Comparison of ENCODE assay signal across 23 mouse cellular contexts in genomic region chr14:21536485-21537181, GRCm38 (mm10). TPM values are rescaled to one million over a fixed set of nuclear protein-coding genes. Genes with fewer than 3 reads are reported as not detected.
DNase-seq lines count a peak whose midpoint lies in the region; ATAC-seq and TF ChIP-seq lines count a peak whose summit lies in the region.
"Had no signal": no experiment of that assay in that cellular context is flagged by ENCODE, and none has a peak within 500 bp of the region (broad histone marks: within the 10 kb centered on the region; RNA-seq: fewer than 3 reads in every experiment).

No protein-coding gene starts in this region.

- peaks cover 8% of the 10 kb centered on the region; the same call in 1 of the 2 replicates for H3K36me3 ChIP-seq in heart, embryonic 10.5 days
- H3K36me3 ChIP-seq in ES-Bruce4 (ENCODE audit: control insufficient read depth, insufficient read depth, low read length, poor library complexity, severe bottlenecking) = peaks cover 26% of the 10 kb centered on the region
- H3K36me3 ChIP-seq in ES-E14 (ENCODE audit: control insufficient read depth, insufficient read depth, low read length, poor library complexity, severe bottlenecking) = peaks cover 5% of the 10 kb centered on the region
- peaks cover 13% of the 10 kb centered on the region; the same call in 1 of the 2 replicates for H3K36me3 ChIP-seq in heart, embryonic 14.5 days (ENCODE audit: control insufficient read depth, insufficient read depth, low read length)
- H3K36me3 ChIP-seq in forebrain, embryonic 13.5 days (ENCODE audit: poor library complexity, severe bottlenecking) = peaks cover 2% of the 10 kb centered on the region; the same call in 1 of the 2 replicates

- no peak for TF ChIP-seq POLR2A in ES-Bruce4 (IDR thresholded peaks at IDR 0.05; ENCODE audit: insufficient read depth, low read length)

- 82% methylated on average over 11 of the region's 11 CpGs for WGBS in heart, embryonic 10.5 days
- WGBS in heart, embryonic 14.5 days = 70% methylated on average over 11 of the region's 11 CpGs
- 84% methylated on average over 11 of the region's 11 CpGs for WGBS in forebrain, embryonic 13.5 days

- H3K27me3 ChIP-seq in heart, embryonic 10.5 days (ENCODE audit: insufficient read depth, poor library complexity, severe bottlenecking) = no peaks in the 10 kb centered on the region
- no peaks in the 10 kb centered on the region for H3K27me3 ChIP-seq in ES-Bruce4 (ENCODE audit: control insufficient read depth, insufficient read depth, low read length, poor library complexity, severe bottlenecking)
- H3K27me3 ChIP-seq in heart, embryonic 14.5 days (ENCODE audit: control insufficient read depth, insufficient read depth, low read length) = no peaks in the 10 kb centered on the region
- H3K27me3 ChIP-seq in forebrain, embryonic 13.5 days = no peaks in the 10 kb centered on the region
- H3K27me3 ChIP-seq: liver, embryonic 13.5 days; megakaryocyte, embryonic 14.5 days; midbrain, embryonic 13.5 days had no signal

- no peak for TF ChIP-seq CTCF in ES-Bruce4 (IDR thresholded peaks at IDR 0.05; ENCODE audit: low read depth, low read length)

- H3K4me2 ChIP-seq in heart, embryonic 14.5 days (ENCODE audit: low read length) = peak overlapping the region; percentile 31
- no peak overlapping the region for H3K4me2 ChIP-seq in forebrain, embryonic 13.5 days
- H3K4me2 ChIP-seq: hindbrain, embryonic 14.5 days; liver, embryonic 13.5 days; midbrain, embryonic 13.5 days had no signal

- peak overlapping the region; percentile 2; the same call in 1 of the 2 replicates for H3K9ac ChIP-seq in ES-Bruce4 (ENCODE audit: low read depth, poor library complexity, severe bottlenecking)
- H3K9ac ChIP-seq in ES-E14 (ENCODE audit: insufficient read depth, low read depth, low read length, poor library complexity, severe bottlenecking) = peak overlapping the region; percentile 30; the same call in 1 of the 2 replicates
- peak overlapping the region; percentile 38; the same call in 1 of the 2 replicates for H3K9ac ChIP-seq in heart, embryonic 14.5 days (ENCODE audit: low read length)
- no peak overlapping the region for H3K9ac ChIP-seq in forebrain, embryonic 13.5 days
- H3K9ac ChIP-seq: hindbrain, embryonic 14.5 days; liver, embryonic 13.5 days; midbrain, embryonic 13.5 days had no signal

- no peaks in the 10 kb centered on the region for H3K9me3 ChIP-seq in heart, embryonic 10.5 days
- H3K9me3 ChIP-seq in ES-Bruce4 (replicated peaks; ENCODE audit: control insufficient read depth, insufficient read depth, low read length, poor library complexity, severe bottlenecking) = no peaks in the 10 kb centered on the region
- no peaks in the 10 kb centered on the region for H3K9me3 ChIP-seq in ES-E14 (ENCODE audit: control insufficient read depth, insufficient read depth, low read depth, low read length)
- peaks cover 3% of the 10 kb centered on the region; the same call in 1 of the 2 replicates for H3K9me3 ChIP-seq in heart, embryonic 14.5 days (ENCODE audit: control insufficient read depth, low read length)
- no peaks in the 10 kb centered on the region for H3K9me3 ChIP-seq in forebrain, embryonic 13.5 days (replicated peaks)
- H3K9me3 ChIP-seq: liver, embryonic 13.5 days; megakaryocyte, embryonic 14.5 days had no signal

- TF ChIP-seq EP300 in ES-Bruce4 (IDR thresholded peaks at IDR 0.05; ENCODE audit: insufficient read depth, low read depth, low read length) = peak; percentile 67; the same call in 1 of the 2 replicates

- no peak for DNase-seq in heart, embryonic 10.5 days (ENCODE audit: low spot score)
- DNase-seq in heart, adult 9 months (ENCODE audit: low spot score in 2 of 2) = no peak
- peak; percentile 60 for DNase-seq in ES-E14 (ENCODE audit: low read depth, low spot score)
- DNase-seq in cerebellum, postnatal 14 days = no peak
- DNase-seq: adrenal gland, adult 2 months; cerebellum, adult 11 months; cerebellum, postnatal 10 days; gastrocnemius, postnatal 10 days; kidney, adult 8-10 months; kidney, postnatal 14 days; liver, embryonic 13.5 days; lung, adult 2 months; lung, postnatal 14 days; thymus, postnatal 14 days had no signal

- H3K4me1 ChIP-seq in heart, embryonic 10.5 days = peaks cover 39% of the 10 kb centered on the region
- peaks cover 11% of the 10 kb centered on the region for H3K4me1 ChIP-seq in ES-Bruce4 (ENCODE audit: control insufficient read depth, insufficient read depth, low read length)
- H3K4me1 ChIP-seq in ES-E14 (ENCODE audit: control insufficient read depth in 2 of 2, insufficient read depth in 2 of 2, low read length in 2 of 2, poor library complexity in 1 of 2) = peaks cover 12 to 38% of the 10 kb centered on the region in 2 experiments
- H3K4me1 ChIP-seq in heart, embryonic 14.5 days (ENCODE audit: control insufficient read depth in 2 of 2, insufficient read depth in 2 of 2, low read length in 2 of 2) = peaks cover 10 to 36% of the 10 kb centered on the region in 2 experiments
- H3K4me1 ChIP-seq in forebrain, embryonic 13.5 days = peaks cover 61% of the 10 kb centered on the region

- H3K4me3 ChIP-seq in heart, embryonic 10.5 days = no peak overlapping the region
- H3K4me3 ChIP-seq in ES-Bruce4 (ENCODE audit: low read depth, low read length) (peak overlapping the region; percentile 10), ES-E14 (ENCODE audit: insufficient read depth in 1 of 2, low read depth in 1 of 2, low read length in 2 of 2, poor library complexity in 1 of 2, severe bottlenecking in 1 of 2) (peak overlapping the region; percentile 17 to 34; a peak in 3 of 4 replicates)
- H3K4me3 ChIP-seq in heart, embryonic 14.5 days (ENCODE audit: control insufficient read depth in 1 of 2, insufficient read depth in 1 of 2, low read depth in 1 of 2, low read length in 2 of 2) = no peak overlapping the region
- no peak overlapping the region for H3K4me3 ChIP-seq in forebrain, embryonic 13.5 days
- H3K4me3 ChIP-seq: liver, embryonic 13.5 days; megakaryocyte, embryonic 14.5 days; midbrain, embryonic 13.5 days had no signal

- no peak for ATAC-seq in heart, embryonic 14.5 days (ENCODE audit: insufficient number of reproducible peaks, insufficient read depth, low FRiP score, low read depth)
- ATAC-seq in megakaryocyte progenitor cell, adult 5-6 weeks (replicated peaks; ENCODE audit: poor library complexity) = no peak
- no peak for ATAC-seq in forebrain, embryonic 13.5 days
- ATAC-seq: forebrain, embryonic 14.5 days; inflammation-experienced regulatory T-cells, adult 6 months; midbrain, embryonic 13.5 days had no signal

- H3K27ac ChIP-seq in heart, embryonic 10.5 days = peak overlapping the region; percentile 73
- H3K27ac ChIP-seq in ES-Bruce4 (ENCODE audit: insufficient read depth, low read length) (peak overlapping the region; percentile 89), ES-E14 (ENCODE audit: insufficient read depth, low read depth, low read length, poor library complexity, severe bottlenecking) (peak overlapping the region; percentile 77)
- peak overlapping the region; percentile 82 to 84 for H3K27ac ChIP-seq in heart, embryonic 14.5 days (replicated peaks in 1 of 2; ENCODE audit: control insufficient read depth in 1 of 2, insufficient read depth in 1 of 2, low read depth in 2 of 2, low read length in 2 of 2)
- no peak overlapping the region for H3K27ac ChIP-seq in forebrain, embryonic 13.5 days
- H3K27ac ChIP-seq: hindbrain, embryonic 14.5 days; liver, embryonic 13.5 days; midbrain, embryonic 13.5 days had no signal

- in situ Hi-C loops in ES-E14 (cut with MboI; ENCODE audit: low sequenced_read_pairs in 2 of 2, unreplicated experiment in 2 of 2) = no loop called here

TF ChIP-seq in ES-E14, 5 proteins besides CTCF, POLR2A, EP300 and RAD21:
- TF ChIP-seq ZNF384 (IDR thresholded peaks at IDR 0.05; ENCODE audit: low read depth, low read length) (peak; percentile 88; the same call in 1 of the 2 replicates), MAFK (IDR thresholded peaks at IDR 0.05; ENCODE audit: insufficient read depth, low read depth, low read length) (no peak), ZC3H11A (IDR thresholded peaks at IDR 0.05; ENCODE audit: borderline replicate concordance, low read depth, low read length) (no peak), HCFC1 (IDR thresholded peaks at IDR 0.05; ENCODE audit: borderline replicate concordance, insufficient read depth, low read length) (no peak; the same call in 1 of the 2 replicates), CHD2 (IDR thresholded peaks at IDR 0.05; ENCODE audit: low read depth, low read length) (0 out of 2 replicates have a peak, but pooled peaks have one; percentile 16)

RNA-seq across cellular contexts. Expression of gene Kat6b, which starts 55.4 kb away (rescaled TPM):
- polyA plus RNA-seq in heart, embryonic 10.5 days (2016; fragmentation: Nextera tagmentation; extraction: Ambion mirVana) = 9.3 and 11.1 TPM in 2 replicates
- polyA plus RNA-seq in ES-Bruce4 (2011; ENCODE audit: insufficient read depth, insufficient read length, low read depth, missing spikeins) = 121 and 132 TPM in 2 replicates
- total RNA-seq in ES-E14 (2012; rRNA removed) = 172 and 204 TPM in 2 replicates
- 13.4 and 18.5 TPM in 2 replicates for polyA plus RNA-seq in heart, embryonic 14.5 days (2014; fragmentation: Nextera tagmentation; extraction: Ambion mirVana)
- 13.5 and 16.0 TPM in 2 replicates for total RNA-seq in megakaryocyte progenitor cell, adult 5-6 weeks (2015)
- total RNA-seq in megakaryocyte progenitor cell, adult 5-6 weeks (2017) = 5.1 and 9.2 TPM in 2 replicates
- 33.0 and 34.1 TPM in 2 replicates for polyA plus RNA-seq in forebrain, embryonic 13.5 days (2015; fragmentation: Nextera tagmentation; extraction: Ambion mirVana)

Comparison
In these comparisons a context has a peak if more than half of its experiments do, and no peak if none do; other contexts are left out.
1. H3K4me3 ChIP-seq: peak in ES-Bruce4 (single experiment) and ES-E14 (2 of 2); none in heart, embryonic 10.5 days (single experiment), heart, embryonic 14.5 days (0 of 2) and forebrain, embryonic 13.5 days (single experiment).